8 mouse cellular contexts compared by ENCODE assay signal in genomic region chr10:80937646-80938045, GRCm38 (mm10). TPM values are rescaled to one million over a fixed set of nuclear protein-coding genes. Genes with fewer than 3 reads are reported as not detected.
A peak's percentile ranks its signal among the peaks of the same experiment; 100 is the strongest.
DNase-seq lines count a peak whose midpoint lies in the region; ATAC-seq and TF ChIP-seq lines count a peak whose summit lies in the region.

No protein-coding gene starts in this region.

- no peak for TF ChIP-seq CTCF in liver, postnatal 0 days (IDR thresholded peaks at IDR 0.05; ENCODE audit: low read depth)

- no peak overlapping the region for H3K4me3 ChIP-seq in liver, postnatal 0 days (ENCODE audit: low read depth, low read length)
- no peak overlapping the region for H3K4me3 ChIP-seq in liver, embryonic 11.5 days (ENCODE audit: low read depth, low read length)
- peak overlapping the region; percentile 17; the same call in 1 of the 2 replicates for H3K4me3 ChIP-seq in embryonic facial prominence, embryonic 10.5 days
- no peak overlapping the region for H3K4me3 ChIP-seq in hindbrain, embryonic 13.5 days

- H3K27ac ChIP-seq in liver, postnatal 0 days (ENCODE audit: low read depth) = no peak overlapping the region
- no peak overlapping the region for H3K27ac ChIP-seq in liver, embryonic 11.5 days (ENCODE audit: low read depth, low read length)
- peak overlapping the region; percentile 87 for H3K27ac ChIP-seq in embryonic facial prominence, embryonic 10.5 days (replicated peaks)
- H3K27ac ChIP-seq in hindbrain, embryonic 13.5 days = 0 out of 2 replicates have a peak overlapping the region, but pooled peaks have one; percentile 60

- TF ChIP-seq EP300 in liver, postnatal 0 days (IDR thresholded peaks at IDR 0.05; ENCODE audit: low read depth) = no peak

- H3K9me3 ChIP-seq in liver, postnatal 0 days (ENCODE audit: low read length) = no peaks in the 10 kb centered on the region
- no peaks in the 10 kb centered on the region for H3K9me3 ChIP-seq in liver, embryonic 11.5 days (ENCODE audit: control insufficient read depth, low read length)
- no peaks in the 10 kb centered on the region for H3K9me3 ChIP-seq in embryonic facial prominence, embryonic 10.5 days
- H3K9me3 ChIP-seq in hindbrain, embryonic 13.5 days = no peaks in the 10 kb centered on the region

- no peak overlapping the region for H3K9ac ChIP-seq in liver, postnatal 0 days (replicated peaks)
- no peak overlapping the region for H3K9ac ChIP-seq in liver, embryonic 11.5 days (ENCODE audit: low read depth, low read length)
- 0 out of 2 replicates have a peak overlapping the region, but pooled peaks have one; percentile 4 for H3K9ac ChIP-seq in hindbrain, embryonic 13.5 days

- H3K4me2 ChIP-seq in liver, postnatal 0 days (ENCODE audit: low read depth, low read length) = no peak overlapping the region
- H3K4me2 ChIP-seq in liver, embryonic 11.5 days = no peak overlapping the region
- H3K4me2 ChIP-seq in hindbrain, embryonic 13.5 days = 0 out of 2 replicates have a peak overlapping the region, but pooled peaks have one; percentile 15

- DNase-seq in liver, postnatal 0 days = peak; percentile 58
- no peak for DNase-seq in liver, embryonic 11.5 days (ENCODE audit: low spot score)
- no peak for DNase-seq in embryonic facial prominence, embryonic 10.5 days (ENCODE audit: low spot score)
- peak; percentile 93 to 96 for DNase-seq in lung, adult 18-20 months
- DNase-seq in urinary bladder, postnatal 4 days (ENCODE audit: low spot score in 2 of 2) = peak; percentile 64 to 81
- no peak for DNase-seq in embryo, embryonic 11 days

- no peak for ATAC-seq in liver, postnatal 0 days
- no peak for ATAC-seq in liver, embryonic 11.5 days (replicated peaks; ENCODE audit: low FRiP score)
- ATAC-seq in hindbrain, embryonic 13.5 days (ENCODE audit: low FRiP score) = no peak
- ATAC-seq in inflammation-experienced regulatory T-cells, adult 6 months = no peak

- WGBS in liver, postnatal 0 days (ENCODE audit: insufficient replicate concordance) = 22% methylated on average over 8 of the region's 8 CpGs
- 39% methylated on average over 8 of the region's 8 CpGs for WGBS in liver, embryonic 11.5 days
- 23% methylated on average over 8 of the region's 8 CpGs for WGBS in embryonic facial prominence, embryonic 10.5 days
- WGBS in hindbrain, embryonic 13.5 days = 22% methylated on average over 8 of the region's 8 CpGs

- H3K27me3 ChIP-seq in liver, postnatal 0 days (ENCODE audit: insufficient read depth, low read length) = peaks cover 22% of the 10 kb centered on the region
- peaks cover 55% of the 10 kb centered on the region for H3K27me3 ChIP-seq in liver, embryonic 11.5 days (replicated peaks; ENCODE audit: control insufficient read depth, insufficient read depth, low read length)
- H3K27me3 ChIP-seq in embryonic facial prominence, embryonic 10.5 days (replicated peaks; ENCODE audit: low read depth, poor library complexity, severe bottlenecking) = peaks cover 82% of the 10 kb centered on the region
- H3K27me3 ChIP-seq in hindbrain, embryonic 13.5 days = peaks cover 83% of the 10 kb centered on the region

- peaks cover 71% of the 10 kb centered on the region for H3K4me1 ChIP-seq in liver, postnatal 0 days (ENCODE audit: insufficient read depth)
- H3K4me1 ChIP-seq in liver, embryonic 11.5 days (replicated peaks; ENCODE audit: control insufficient read depth, insufficient read depth, low read length) = peaks cover 58% of the 10 kb centered on the region
- H3K4me1 ChIP-seq in embryonic facial prominence, embryonic 10.5 days = peaks cover 86% of the 10 kb centered on the region
- H3K4me1 ChIP-seq in hindbrain, embryonic 13.5 days (replicated peaks) = peaks cover 82% of the 10 kb centered on the region

- H3K36me3 ChIP-seq in liver, postnatal 0 days (replicated peaks; ENCODE audit: insufficient read depth, low read length) = no peaks in the 10 kb centered on the region
- H3K36me3 ChIP-seq in liver, embryonic 11.5 days (ENCODE audit: control insufficient read depth, insufficient read depth, low read length) = no peaks in the 10 kb centered on the region
- H3K36me3 ChIP-seq in embryonic facial prominence, embryonic 10.5 days (replicated peaks) = no peaks in the 10 kb centered on the region
- H3K36me3 ChIP-seq in hindbrain, embryonic 13.5 days = no peaks in the 10 kb centered on the region

RNA-seq across cellular contexts. Expression of gene Gadd45b, which starts 7.8 kb away (rescaled TPM):
- 17.3 and 18.7 TPM in 2 replicates for polyA plus RNA-seq in liver, postnatal 0 days (2015; fragmentation: Nextera tagmentation; extraction: Ambion mirVana)
- polyA plus RNA-seq in liver, embryonic 11.5 days (2014; fragmentation: Nextera tagmentation; extraction: Ambion mirVana) = 4.0 and 5.0 TPM in 2 replicates
- polyA plus RNA-seq in embryonic facial prominence, embryonic 10.5 days (2016; fragmentation: Nextera tagmentation; extraction: Ambion mirVana) = 6.5 and 6.8 TPM in 2 replicates
- 8.0 and 8.1 TPM in 2 replicates for polyA plus RNA-seq in hindbrain, embryonic 13.5 days (2015; fragmentation: Nextera tagmentation; extraction: Ambion mirVana)
- 10 to 100 TPM; 26.4 to 51.5 (median 39.3) TPM for polyA plus RNA-seq in inflammation-experienced regulatory T-cells, adult 6 months (2017; shearing (Covaris generic))

RNA-seq across cellular contexts. Expression of gene Lmnb2, which starts 19.6 kb away (rescaled TPM):
- 5.4 and 6.5 TPM in 2 replicates for polyA plus RNA-seq in liver, postnatal 0 days (2015; fragmentation: Nextera tagmentation; extraction: Ambion mirVana)
- 16.2 and 18.2 TPM in 2 replicates for polyA plus RNA-seq in liver, embryonic 11.5 days (2014; fragmentation: Nextera tagmentation; extraction: Ambion mirVana)
- polyA plus RNA-seq in embryonic facial prominence, embryonic 10.5 days (2016; fragmentation: Nextera tagmentation; extraction: Ambion mirVana) = 82.7 and 83.1 TPM in 2 replicates
- polyA plus RNA-seq in hindbrain, embryonic 13.5 days (2015; fragmentation: Nextera tagmentation; extraction: Ambion mirVana) = 41.5 and 43.9 TPM in 2 replicates
- polyA plus RNA-seq in inflammation-experienced regulatory T-cells, adult 6 months (2017; shearing (Covaris generic)) = 1 to 10 TPM; 2.4 to 4.5 (median 3.5) TPM

RNA-seq across cellular contexts. Expression of gene Timm13, which starts 36.9 kb away (rescaled TPM):
- polyA plus RNA-seq in liver, postnatal 0 days (2015; fragmentation: Nextera tagmentation; extraction: Ambion mirVana) = 242 and 244 TPM in 2 replicates
- 396 and 445 TPM in 2 replicates for polyA plus RNA-seq in liver, embryonic 11.5 days (2014; fragmentation: Nextera tagmentation; extraction: Ambion mirVana)
- 349 and 359 TPM in 2 replicates for polyA plus RNA-seq in embryonic facial prominence, embryonic 10.5 days (2016; fragmentation: Nextera tagmentation; extraction: Ambion mirVana)
- 333 and 336 TPM in 2 replicates for polyA plus RNA-seq in hindbrain, embryonic 13.5 days (2015; fragmentation: Nextera tagmentation; extraction: Ambion mirVana)
- polyA plus RNA-seq in inflammation-experienced regulatory T-cells, adult 6 months (2017; shearing (Covaris generic)) = 100 to 1,000 TPM; 207 to 260 (median 248) TPM

Comparison
In these comparisons a context has a peak if more than half of its experiments do, and no peak if none do; other contexts are left out.
1. DNase-seq: peak in liver, postnatal 0 days (single experiment), lung, adult 18-20 months (2 of 2) and urinary bladder, postnatal 4 days (2 of 2); none in liver, embryonic 11.5 days (single experiment), embryonic facial prominence, embryonic 10.5 days (single experiment) and embryo, embryonic 11 days (single experiment).
2. H3K27ac ChIP-seq: peak in embryonic facial prominence, embryonic 10.5 days (single experiment) and hindbrain, embryonic 13.5 days (single experiment); none in liver, postnatal 0 days (single experiment) and liver, embryonic 11.5 days (single experiment).